Mouse (Mus musculus): ENCODE measurements around the gene Eif4e1b.

- no peak for TF ChIP-seq CTCF (IDR thresholded peaks at IDR 0.05)
- TF ChIP-seq EP300 (IDR thresholded peaks at IDR 0.05), result no peak
Measured at GRCm38 (mm10) chr13:54759496-54759895, 24.3 kb upstream of the Eif4e1b start.
